Comparison of ENCODE assay signal across 9 mouse cellular contexts in the genomic region with DNA sequence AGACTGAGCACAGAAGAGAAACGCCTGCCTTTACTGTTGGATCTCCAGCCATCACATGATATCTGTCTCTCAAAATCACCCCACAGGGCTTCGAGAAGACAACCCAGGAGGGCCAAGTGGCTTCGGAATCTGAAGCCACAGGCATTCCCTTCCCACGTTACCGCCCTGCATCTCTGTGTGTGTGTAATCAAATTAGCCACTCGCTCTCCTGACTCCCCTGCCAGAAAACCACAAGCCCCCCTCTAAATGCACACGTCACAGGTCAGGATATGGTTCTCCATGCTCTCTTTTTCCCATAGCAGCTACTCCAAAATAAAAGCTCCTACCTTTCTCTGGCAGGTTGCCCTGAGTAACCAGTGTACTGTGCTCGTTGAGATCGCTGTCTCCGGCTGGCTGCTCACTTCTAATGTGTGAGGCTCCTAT. TPM values are rescaled to one million over a fixed set of nuclear protein-coding genes. Genes with fewer than 3 reads are reported as not detected.
DNase-seq lines count a peak whose midpoint lies in the region; ATAC-seq and TF ChIP-seq lines count a peak whose summit lies in the region.
"Had no signal": no experiment of that assay in that cellular context is flagged by ENCODE, and none has a peak within 500 bp of the region (broad histone marks: within the 10 kb centered on the region; RNA-seq: fewer than 3 reads in every experiment).

No protein-coding gene starts in this region.

- H3K36me3 ChIP-seq in forebrain, embryonic 13.5 days (ENCODE audit: poor library complexity, severe bottlenecking), result no peaks in the 10 kb centered on the region
- no peaks in the 10 kb centered on the region for H3K36me3 ChIP-seq in kidney, adult 2 months (ENCODE audit: control insufficient read depth, insufficient read depth, low read length)

- H3K27ac ChIP-seq in forebrain, embryonic 13.5 days, result no peak overlapping the region
- H3K27ac ChIP-seq in kidney, adult 2 months (ENCODE audit: insufficient read depth, low read depth, low read length), result no peak overlapping the region

- peak overlapping the region; percentile 13 for H3K4me3 ChIP-seq in forebrain, embryonic 13.5 days
- peak overlapping the region; percentile 39; the same call in 1 of the 2 replicates for H3K4me3 ChIP-seq in kidney, adult 2 months (ENCODE audit: insufficient read depth, low read depth, low read length)
- H3K4me3 ChIP-seq: erythroblast, embryonic 14.5 days had no signal

- TF ChIP-seq POLR2A in kidney, adult 2 months (IDR thresholded peaks at IDR 0.05; ENCODE audit: low read depth, low read length), result no peak

- DNase-seq in adrenal gland, postnatal 14 days, result peak; percentile 51
- DNase-seq in adrenal gland, postnatal 25 days, result no peak
- DNase-seq in ES-CJ7 (ENCODE audit: low read depth, low spot score), result peak; percentile 84
- peak; percentile 64 for DNase-seq in kidney, adult 2 months
- DNase-seq in lung, postnatal 25 days (ENCODE audit: low spot score), result peak; percentile 15
- DNase-seq in right cerebral cortex, postnatal 4 days, result peak; percentile 26
- no peak for DNase-seq in cerebellum, adult 11 months

- H3K9me3 ChIP-seq in forebrain, embryonic 13.5 days (replicated peaks), result no peaks in the 10 kb centered on the region

- 13% methylated on average over 10 of the region's 10 CpGs for WGBS in forebrain, embryonic 13.5 days
- 11% methylated on average over 10 of the region's 10 CpGs for WGBS in kidney, adult 2 months

- TF ChIP-seq CTCF in kidney, adult 2 months (conservative IDR thresholded peaks at IDR 0.05; ENCODE audit: insufficient read depth, insufficient read length, low read depth, low read length), result no peak

- H3K9ac ChIP-seq in forebrain, embryonic 13.5 days, result no peak overlapping the region

- H3K4me1 ChIP-seq in forebrain, embryonic 13.5 days, result peaks cover 12% of the 10 kb centered on the region
- H3K4me1 ChIP-seq in kidney, adult 2 months (ENCODE audit: control insufficient read depth, insufficient read depth, low read length), result no peaks in the 10 kb centered on the region

- ATAC-seq in forebrain, embryonic 13.5 days, result peak; percentile 89

- H3K27me3 ChIP-seq in forebrain, embryonic 13.5 days, result no peaks in the 10 kb centered on the region
- H3K27me3 ChIP-seq in kidney, adult 2 months (replicated peaks; ENCODE audit: control insufficient read depth, insufficient read depth, low read length), result no peaks in the 10 kb centered on the region

- peak overlapping the region; percentile 51 for H3K4me2 ChIP-seq in forebrain, embryonic 13.5 days

RNA-seq across cellular contexts. Expression of gene Gorasp2, which starts 32.0 kb away (rescaled TPM):
- 97.4 and 103 TPM in 2 replicates for total RNA-seq in adrenal gland, postnatal 14 days (2021)
- total RNA-seq in adrenal gland, postnatal 25 days (2021), result 102 and 108 TPM in 2 replicates
- polyA plus RNA-seq in forebrain, embryonic 13.5 days (2015; fragmentation: Nextera tagmentation; extraction: Ambion mirVana), result 108 and 123 TPM in 2 replicates
- polyA plus RNA-seq in kidney, adult 2 months (2012; rRNA removed), result 77.8 and 81.9 TPM in 2 replicates

RNA-seq across cellular contexts. Expression of gene Gm26558, which starts 32.6 kb away (rescaled TPM):
- not detected in 2 replicates for total RNA-seq in adrenal gland, postnatal 14 days (2021)
- total RNA-seq in adrenal gland, postnatal 25 days (2021), result 0.52 TPM in 1 of 2 replicates, not detected in the other
- 2.9 and 3.2 TPM in 2 replicates for polyA plus RNA-seq in forebrain, embryonic 13.5 days (2015; fragmentation: Nextera tagmentation; extraction: Ambion mirVana)
- polyA plus RNA-seq in kidney, adult 2 months (2012; rRNA removed), result 0.39 and 0.45 TPM in 2 replicates
- polyA plus RNA-seq: erythroblast, embryonic 14.5 days had no signal

Comparison
In these comparisons a context has a peak if more than half of its experiments do, and no peak if none do; other contexts are left out.
1. DNase-seq: peak in adrenal gland, postnatal 14 days (single experiment), ES-CJ7 (single experiment), kidney, adult 2 months (single experiment), lung, postnatal 25 days (single experiment) and right cerebral cortex, postnatal 4 days (single experiment); none in adrenal gland, postnatal 25 days (single experiment) and cerebellum, adult 11 months (single experiment).